Mouse (Mus musculus) neural tube, postnatal 0 days (tissue): ENCODE measurements around the gene Chrd. TPM values are rescaled to one million over a fixed set of nuclear protein-coding genes. Genes with fewer than 3 reads are reported as not detected.

Experiments used
- polyA plus RNA-seq: library from polyadenylated mRNA; unstranded; fragments of >200 nt; fragmentation: Nextera tagmentation; extraction: Ambion mirVana; gene quantifications from 2 replicates; pipeline ENCODE4 v1.2.1, GENCODE M21; 2015

Gene Chrd
- polyA plus RNA-seq, result 5.7 TPM in 2 replicates

DNA sequence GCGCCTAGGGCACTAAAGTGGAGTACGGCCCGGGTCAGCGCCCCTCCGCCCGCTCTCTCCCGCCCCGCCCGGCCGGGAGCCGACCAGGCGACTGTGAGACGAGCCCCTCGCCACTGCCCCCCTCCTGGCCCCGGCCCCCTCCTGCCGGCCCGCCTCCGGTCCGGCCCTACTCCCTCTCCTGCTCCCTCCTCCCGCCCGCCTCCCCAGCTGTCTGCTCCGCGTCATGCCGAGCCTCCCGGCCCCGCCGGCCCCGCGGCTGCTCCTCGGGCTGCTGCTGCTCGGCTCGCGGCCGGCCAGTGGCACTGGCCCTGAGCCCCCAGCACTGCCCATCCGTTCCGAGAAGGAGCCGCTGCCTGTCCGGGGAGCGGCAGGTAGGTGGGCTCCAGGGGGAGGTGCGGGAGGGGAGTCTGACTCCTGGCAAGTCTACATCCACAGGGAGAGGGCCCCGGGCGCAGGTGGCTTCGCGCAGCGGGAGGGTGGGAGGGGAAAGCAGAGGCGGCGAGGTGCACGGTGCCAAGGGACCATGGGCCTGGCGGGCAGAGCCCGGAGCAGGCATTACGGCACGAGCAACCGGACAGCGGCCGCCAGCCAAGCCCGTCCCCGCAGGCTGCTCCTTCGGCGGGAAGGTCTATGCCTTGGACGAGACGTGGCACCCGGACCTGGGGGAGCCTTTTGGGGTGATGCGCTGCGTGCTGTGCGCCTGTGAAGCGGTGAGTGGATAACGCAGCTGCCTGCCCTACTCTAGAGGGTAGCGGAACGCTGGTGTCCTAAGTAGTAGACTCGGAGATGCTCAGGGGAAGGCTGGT, at the start of gene Chrd:
TSS of gene Chrd (plus strand) at position 203 of the 806 bp plus-strand sequence.

DNA sequence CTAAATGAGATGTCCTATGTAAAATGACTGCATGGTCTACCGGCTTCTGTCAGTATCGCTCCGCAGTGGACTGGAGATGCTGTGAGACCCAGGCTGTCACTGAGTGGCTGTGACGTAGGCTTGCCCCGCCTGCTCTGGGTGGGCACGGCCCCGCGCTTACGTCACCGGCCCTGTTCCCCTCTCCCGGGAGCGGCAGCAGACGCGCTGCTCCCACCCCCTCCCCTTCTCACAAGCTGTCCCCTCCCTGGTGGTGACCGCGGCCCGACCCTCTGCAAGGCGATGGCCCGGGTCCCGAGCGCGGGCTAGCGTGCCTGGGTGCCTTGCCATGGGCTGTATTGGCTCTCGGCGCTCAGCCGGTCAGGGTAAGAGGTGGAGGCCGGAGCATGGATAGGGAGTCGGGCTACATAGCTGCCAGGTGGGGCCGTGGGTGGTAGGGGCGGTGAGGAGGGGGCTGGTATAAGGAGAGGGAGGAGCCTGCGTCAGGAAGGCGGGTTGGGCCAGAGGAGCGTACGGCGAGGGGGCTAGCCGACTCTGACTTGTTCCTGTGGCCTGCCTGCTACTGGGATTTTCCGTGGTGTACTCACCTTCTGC, 39.7 kb upstream of the Chrd start, which contains the start of gene Fam131a:
TSS of gene Fam131a (plus strand) at position 131 of the 591 bp plus-strand sequence.

DNA sequence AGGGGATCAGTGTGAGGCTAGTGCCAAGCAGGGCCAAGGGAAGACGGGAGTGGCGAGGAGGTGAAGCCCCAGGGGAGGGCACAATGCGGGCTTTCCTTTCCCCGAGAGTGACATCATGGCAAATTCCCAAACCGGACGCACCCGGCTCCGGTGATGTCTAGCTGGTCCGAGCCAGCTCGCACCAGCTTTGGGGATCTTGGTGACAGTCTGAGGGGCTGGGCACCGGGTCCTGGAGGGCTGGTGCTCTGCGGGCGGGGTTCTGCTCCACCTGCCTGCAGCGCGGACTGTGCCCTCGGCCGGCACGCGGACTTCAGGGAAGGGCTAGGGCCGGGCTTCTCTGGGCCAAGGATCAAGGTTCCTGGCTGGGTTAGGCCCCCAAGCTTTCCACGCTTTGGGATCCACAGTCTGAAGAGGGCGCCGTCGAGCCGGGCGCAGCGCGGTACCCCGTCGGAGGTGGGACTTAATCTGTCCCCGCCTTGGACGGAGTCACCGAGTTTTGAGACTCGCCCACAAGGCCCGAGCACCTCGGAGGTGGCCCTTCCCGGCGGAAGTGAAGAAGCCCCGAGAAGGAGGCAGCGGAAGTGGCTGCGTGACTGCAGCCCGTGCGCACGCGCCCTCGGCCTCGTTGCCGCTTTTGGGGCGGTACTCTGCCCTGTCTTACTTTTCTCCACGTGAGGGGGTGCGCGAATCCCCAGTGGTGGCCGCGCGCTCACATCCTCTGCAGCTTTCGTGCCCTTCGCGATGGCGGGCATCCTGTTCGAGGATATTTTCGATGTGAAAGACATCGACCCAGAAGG, 15.5 kb upstream of the Chrd start, which contains the start of the genes Polr2h and Clcn2:
TSS of gene Polr2h (plus strand) at position 485 of the 797 bp plus-strand sequence.
TSS of gene Clcn2 (minus strand) at position 566 of the 797 bp plus-strand sequence.

DNA sequence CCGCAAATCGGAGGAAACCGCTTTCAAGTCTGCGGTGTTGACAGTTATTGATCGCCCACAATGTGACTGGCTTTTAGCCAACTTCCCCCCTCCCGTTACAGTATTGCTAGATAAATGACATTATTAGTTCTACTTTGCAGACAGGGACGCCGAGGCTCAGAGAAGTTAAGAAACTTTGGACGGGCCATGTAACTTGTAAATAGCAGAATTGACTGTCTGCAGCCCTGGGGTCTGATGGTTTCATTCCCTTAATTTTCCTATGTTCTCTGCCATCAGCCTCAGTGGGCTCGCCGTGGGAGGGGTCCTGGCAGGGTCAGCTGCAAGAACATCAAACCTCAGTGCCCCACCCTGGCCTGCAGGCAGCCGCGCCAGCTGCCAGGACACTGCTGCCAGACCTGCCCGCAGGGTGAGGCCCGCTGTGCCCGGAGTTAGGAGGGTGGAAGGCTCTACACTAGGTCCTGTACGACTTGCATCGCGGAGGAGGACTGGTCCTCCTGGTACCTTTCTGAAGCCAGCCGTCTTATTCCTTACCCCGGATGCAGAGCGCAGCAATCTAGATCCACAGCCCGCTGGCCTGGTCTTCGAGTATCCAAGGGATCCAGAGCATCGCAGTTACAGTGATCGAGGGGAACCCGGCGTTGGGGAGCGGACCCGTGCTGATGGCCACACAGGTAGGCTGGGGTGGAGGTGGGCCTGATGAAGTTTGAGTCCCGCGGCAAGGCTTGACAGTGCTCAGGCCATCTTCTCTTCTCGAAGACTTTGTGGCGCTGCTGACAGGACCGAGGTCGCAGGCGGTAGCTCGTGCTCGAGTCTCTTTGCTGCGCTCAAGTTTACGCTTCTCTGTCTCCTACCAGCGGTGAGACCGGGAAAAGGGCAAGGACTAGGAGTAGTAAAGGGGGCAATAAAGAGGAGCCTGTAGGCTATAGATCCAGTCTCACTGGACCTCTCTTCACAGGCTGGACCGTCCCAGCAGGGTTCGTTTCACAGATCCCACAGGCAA, 1.1 kb downstream of the Chrd start, which contains the start of gene Thpo:
TSS of gene Thpo (minus strand) at position 781 of the 1,000 bp plus-strand sequence.

Other genes starting within 250 kb of the Chrd start
- 88.5 and 88.8 TPM in 2 replicates for gene Eif2b5, start 234.3 kb upstream of the Chrd start, polyA plus RNA-seq
- 21.3 and 26.8 TPM in 2 replicates for gene Dvl3, start 216.1 kb upstream of the Chrd start, polyA plus RNA-seq
- gene Ap2m1, start 197.6 kb upstream of the Chrd start, polyA plus RNA-seq, result 1,145 and 1,197 TPM in 2 replicates
- 77.6 and 85.8 TPM in 2 replicates for gene Abcf3, start 184.6 kb upstream of the Chrd start, polyA plus RNA-seq
- 54.5 and 66.7 TPM in 2 replicates for gene Vwa5b2, start 143.7 kb upstream of the Chrd start, polyA plus RNA-seq
- gene Eef1akmt4, start 121.5 kb upstream of the Chrd start, polyA plus RNA-seq, result 5.4 and 5.9 TPM in 2 replicates
- gene Gm49333, start 121.5 kb upstream of the Chrd start, polyA plus RNA-seq, result 0.21 TPM in 1 of 2 replicates, not detected in the other
- gene Alg3, start 121.4 kb upstream of the Chrd start, polyA plus RNA-seq, result 34.5 and 40.8 TPM in 2 replicates
- gene Camk2n2, start 111.8 kb upstream of the Chrd start, polyA plus RNA-seq, result 126 and 143 TPM in 2 replicates
- gene Ece2, start 103.3 kb upstream of the Chrd start, polyA plus RNA-seq, result 14.8 and 20.3 TPM in 2 replicates
- gene Psmd2, start 81.5 kb upstream of the Chrd start, polyA plus RNA-seq, result 259 and 279 TPM in 2 replicates
- gene Eif4g1, start 64.8 kb upstream of the Chrd start, polyA plus RNA-seq, result 129 and 138 TPM in 2 replicates
- gene Fam131a, start 39.9 kb upstream of the Chrd start, polyA plus RNA-seq, result 56.4 and 63.2 TPM in 2 replicates
- gene Polr2h, start 15.5 kb upstream of the Chrd start, polyA plus RNA-seq, result 95.0 and 97.8 TPM in 2 replicates
- gene Clcn2, start 15.4 kb upstream of the Chrd start, polyA plus RNA-seq, result 29.6 and 31.2 TPM in 2 replicates
- 0.77 and 0.92 TPM in 2 replicates for gene Thpo, start 1.4 kb downstream of the Chrd start, polyA plus RNA-seq